In the genomic region with DNA sequence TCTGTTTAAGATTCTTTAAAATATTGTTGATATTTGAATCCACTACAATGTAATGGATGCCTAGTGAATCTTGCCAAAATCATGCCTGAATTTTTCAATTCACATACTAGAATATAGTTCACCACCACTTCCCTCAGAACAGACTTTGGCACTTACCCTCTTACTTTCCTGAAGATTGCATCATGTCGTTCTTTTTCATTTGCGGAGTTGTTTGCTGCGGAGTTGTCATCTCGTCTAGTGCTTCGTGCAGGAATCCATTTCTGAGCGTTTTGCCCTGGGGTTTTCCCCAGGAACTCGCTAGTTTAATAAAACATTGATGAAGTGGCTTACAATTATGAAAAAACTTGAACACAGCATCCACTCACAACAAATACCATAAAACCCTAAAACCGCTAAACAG, we compare ENCODE assay signal across 11 mouse cellular contexts. TPM values are rescaled to one million over a fixed set of nuclear protein-coding genes. Genes with fewer than 3 reads are reported as not detected.
A peak's percentile ranks its signal among the peaks of the same experiment; 100 is the strongest.
DNase-seq lines count a peak whose midpoint lies in the region; ATAC-seq lines count a peak whose summit lies in the region.
"Had no signal": no experiment of that assay in that cellular context is flagged by ENCODE, and none has a peak within 500 bp of the region (broad histone marks: within the 10 kb centered on the region; RNA-seq: fewer than 3 reads in every experiment).

No protein-coding gene starts in this region.

- peaks cover 5% of the 10 kb centered on the region; the same call in 1 of the 2 replicates for H3K4me1 ChIP-seq in heart, embryonic 10.5 days
- peaks cover 19% of the 10 kb centered on the region for H3K4me1 ChIP-seq in neural tube, embryonic 11.5 days (ENCODE audit: control insufficient read depth, insufficient read depth, low read length)
- peaks cover 18% of the 10 kb centered on the region; the same call in 1 of the 2 replicates for H3K4me1 ChIP-seq in limb, embryonic 12.5 days (replicated peaks)
- H3K4me1 ChIP-seq in stomach, embryonic 15.5 days = peaks cover 8% of the 10 kb centered on the region; the same call in 1 of the 2 replicates

- no peak overlapping the region for H3K27ac ChIP-seq in heart, embryonic 10.5 days
- no peak overlapping the region for H3K27ac ChIP-seq in neural tube, embryonic 11.5 days (ENCODE audit: low read depth, low read length)
- H3K27ac ChIP-seq in limb, embryonic 12.5 days = no peak overlapping the region
- H3K27ac ChIP-seq in stomach, embryonic 15.5 days = no peak overlapping the region

- H3K27me3 ChIP-seq in heart, embryonic 10.5 days (ENCODE audit: insufficient read depth, poor library complexity, severe bottlenecking) = no peaks in the 10 kb centered on the region
- H3K27me3 ChIP-seq in neural tube, embryonic 11.5 days (ENCODE audit: control insufficient read depth, insufficient read depth, low read length) = no peaks in the 10 kb centered on the region
- H3K27me3 ChIP-seq in limb, embryonic 12.5 days = no peaks in the 10 kb centered on the region
- H3K27me3 ChIP-seq in stomach, embryonic 15.5 days (replicated peaks) = no peaks in the 10 kb centered on the region

- H3K9me3 ChIP-seq in heart, embryonic 10.5 days = no peaks in the 10 kb centered on the region
- H3K9me3 ChIP-seq in neural tube, embryonic 11.5 days (ENCODE audit: control insufficient read depth, low read length) = no peaks in the 10 kb centered on the region
- no peaks in the 10 kb centered on the region for H3K9me3 ChIP-seq in limb, embryonic 12.5 days
- H3K9me3 ChIP-seq in stomach, embryonic 15.5 days = no peaks in the 10 kb centered on the region

- peaks cover 66% of the 10 kb centered on the region for H3K36me3 ChIP-seq in heart, embryonic 10.5 days
- H3K36me3 ChIP-seq in neural tube, embryonic 11.5 days (ENCODE audit: control insufficient read depth, insufficient read depth, low read length) = peaks cover 33% of the 10 kb centered on the region
- H3K36me3 ChIP-seq in limb, embryonic 12.5 days = peaks cover 63% of the 10 kb centered on the region
- H3K36me3 ChIP-seq in stomach, embryonic 15.5 days = peaks cover 51% of the 10 kb centered on the region

- no peak overlapping the region; the same call in 1 of the 2 replicates for H3K4me3 ChIP-seq in heart, embryonic 10.5 days
- 0 out of 2 replicates have a peak overlapping the region, but pooled peaks have one; percentile 10 for H3K4me3 ChIP-seq in neural tube, embryonic 11.5 days (ENCODE audit: low read depth, low read length)
- no peak overlapping the region for H3K4me3 ChIP-seq in limb, embryonic 12.5 days (replicated peaks)
- 0 out of 2 replicates have a peak overlapping the region, but pooled peaks have one; percentile 85 for H3K4me3 ChIP-seq in stomach, embryonic 15.5 days (replicated peaks)

- H3K4me2 ChIP-seq in neural tube, embryonic 11.5 days (ENCODE audit: low read depth) = peak overlapping the region; percentile 61
- peak overlapping the region; percentile 86; the same call in 1 of the 2 replicates for H3K4me2 ChIP-seq in limb, embryonic 12.5 days
- H3K4me2 ChIP-seq in stomach, embryonic 15.5 days = peak overlapping the region; percentile 72; the same call in 1 of the 2 replicates

- no peak for ATAC-seq in neural tube, embryonic 11.5 days (ENCODE audit: insufficient read depth, low FRiP score, low TSS enrichment)
- no peak for ATAC-seq in limb, embryonic 12.5 days (ENCODE audit: insufficient number of reproducible peaks, insufficient read depth, low FRiP score, low TSS enrichment, low read depth)
- no peak for ATAC-seq in stomach, embryonic 15.5 days (ENCODE audit: insufficient read depth, low FRiP score, low read depth)

- H3K9ac ChIP-seq in neural tube, embryonic 11.5 days (ENCODE audit: low read length) = no peak overlapping the region
- H3K9ac ChIP-seq in limb, embryonic 12.5 days (replicated peaks) = no peak overlapping the region
- H3K9ac ChIP-seq in stomach, embryonic 15.5 days = no peak overlapping the region

- WGBS in heart, embryonic 10.5 days = 87% methylated on average over 8 of the region's 8 CpGs
- WGBS in neural tube, embryonic 11.5 days = 90% methylated on average over 8 of the region's 8 CpGs
- WGBS in limb, embryonic 12.5 days = 86% methylated on average over 8 of the region's 8 CpGs
- WGBS in stomach, embryonic 15.5 days = 84% methylated on average over 8 of the region's 8 CpGs

- DNase-seq in heart, adult 11 months = peak; percentile 75
- no peak for DNase-seq in heart, embryonic 10.5 days (ENCODE audit: low spot score)
- DNase-seq in neural tube, embryonic 11.5 days (ENCODE audit: low spot score) = no peak
- DNase-seq in neural tube, embryonic 10.5 days (ENCODE audit: extremely low spot score, low spot score) = no peak
- DNase-seq in frontal cortex, postnatal 36 days (ENCODE audit: low spot score in 2 of 2) = no peak
- no peak for DNase-seq in kidney, adult 8-10 months
- DNase-seq: adrenal gland, postnatal 10 days; kidney, adult 11 months; lung, postnatal 36 days had no signal

RNA-seq across cellular contexts. Expression of a gene that starts 2.8 kb away (rescaled TPM):
- polyA plus RNA-seq in heart, embryonic 10.5 days (2016; fragmentation: Nextera tagmentation; extraction: Ambion mirVana) = 914 and 925 TPM in 2 replicates
- polyA plus RNA-seq in neural tube, embryonic 11.5 days (2014; fragmentation: Nextera tagmentation; extraction: Ambion mirVana) = 2,074 and 2,084 TPM in 2 replicates
- polyA plus RNA-seq in limb, embryonic 12.5 days (2016; fragmentation: Nextera tagmentation; extraction: Ambion mirVana) = 1,066 and 1,105 TPM in 2 replicates
- 608 and 684 TPM in 2 replicates for polyA plus RNA-seq in stomach, embryonic 15.5 days (2015; fragmentation: Nextera tagmentation; extraction: Ambion mirVana)

RNA-seq across cellular contexts. Expression of a gene that starts 51.3 kb away (rescaled TPM):
- 52.3 and 63.1 TPM in 2 replicates for polyA plus RNA-seq in heart, embryonic 10.5 days (2016; fragmentation: Nextera tagmentation; extraction: Ambion mirVana)
- 90.6 and 99.7 TPM in 2 replicates for polyA plus RNA-seq in neural tube, embryonic 11.5 days (2014; fragmentation: Nextera tagmentation; extraction: Ambion mirVana)
- polyA plus RNA-seq in limb, embryonic 12.5 days (2016; fragmentation: Nextera tagmentation; extraction: Ambion mirVana) = 88.5 and 91.9 TPM in 2 replicates
- polyA plus RNA-seq in stomach, embryonic 15.5 days (2015; fragmentation: Nextera tagmentation; extraction: Ambion mirVana) = 58.9 and 62.2 TPM in 2 replicates

Comparison
In these comparisons a context has a peak if more than half of its experiments do, and no peak if none do; other contexts are left out.
1. H3K4me3 ChIP-seq: peak in neural tube, embryonic 11.5 days (single experiment) and stomach, embryonic 15.5 days (single experiment); none in heart, embryonic 10.5 days (single experiment) and limb, embryonic 12.5 days (single experiment).
2. Peak in every context shown above with its lines, with median percentiles within 50 percentile points of each other: H3K4me2 ChIP-seq.